Mouse (Mus musculus): Measurements from ENCODE around the gene Zmynd10. TPM values are rescaled to one million over a fixed set of nuclear protein-coding genes. Genes with fewer than 3 reads are reported as not detected.
A peak's percentile ranks its signal among the peaks of the same experiment; 100 is the strongest.

Zmynd10 gene
- total RNA-seq, 2 experiments from 2014 or later, result not detected

- no peak for ATAC-seq (ENCODE audit: poor library complexity, severe bottlenecking)
Observed at GRCm38 (mm10) chr9:107539940-107540339, 7.2 kb upstream of the Zmynd10 start.

- no peak for ATAC-seq (ENCODE audit: poor library complexity, severe bottlenecking)
Observed at GRCm38 (mm10) chr9:107540420-107540819, 6.7 kb upstream of the Zmynd10 start.

- ATAC-seq (ENCODE audit: poor library complexity, severe bottlenecking), result no peak
Observed at GRCm38 (mm10) chr9:107541005-107541404, 6.1 kb upstream of the Zmynd10 start.

- ATAC-seq (ENCODE audit: poor library complexity, severe bottlenecking), result peak; percentile 89
Observed at GRCm38 (mm10) chr9:107541474-107542351, 5.4 kb upstream of the Zmynd10 start, which contains the start of the genes Cyb561d2 and Nprl2. Gene Cyb561d2 (minus strand): TSS chr9:107542193. Gene Nprl2 (plus strand): TSS chr9:107542226.

- ATAC-seq (ENCODE audit: poor library complexity, severe bottlenecking), result 0 out of 2 replicates have a peak, but pooled peaks have one; percentile 2
Observed at GRCm38 (mm10) chr9:107542352-107542686, 4.8 kb upstream of the Zmynd10 start.

GRCm38 (mm10) chr9:107542721-107543120 lies 4.4 kb upstream of the Zmynd10 start:
- no peak for ATAC-seq (ENCODE audit: poor library complexity, severe bottlenecking)

GRCm38 (mm10) chr9:107543299-107543698 lies 3.8 kb upstream of the Zmynd10 start:
- no peak for ATAC-seq (ENCODE audit: poor library complexity, severe bottlenecking)

GRCm38 (mm10) chr9:107544196-107544700 lies 2.9 kb upstream of the Zmynd10 start:
- no peak for ATAC-seq (ENCODE audit: poor library complexity, severe bottlenecking)

- no peak for ATAC-seq (ENCODE audit: poor library complexity, severe bottlenecking)
Observed at GRCm38 (mm10) chr9:107544729-107545128, 2.4 kb upstream of the Zmynd10 start.

- ATAC-seq (ENCODE audit: poor library complexity, severe bottlenecking), result no peak
Observed at GRCm38 (mm10) chr9:107545199-107545598, 1.9 kb upstream of the Zmynd10 start.

- ATAC-seq (ENCODE audit: poor library complexity, severe bottlenecking), result peak; percentile 19; the same call in 1 of the 2 replicates
Observed at GRCm38 (mm10) chr9:107545602-107546001, 1.5 kb upstream of the Zmynd10 start.

- 0 out of 2 replicates have a peak, but pooled peaks have one; percentile 3 for ATAC-seq (ENCODE audit: poor library complexity, severe bottlenecking)
Observed at GRCm38 (mm10) chr9:107547957-107548356, 859 bp downstream of the Zmynd10 start.

- no peak for ATAC-seq (ENCODE audit: poor library complexity, severe bottlenecking)
Observed at GRCm38 (mm10) chr9:107548820-107549219, 1.7 kb downstream of the Zmynd10 start.

- ATAC-seq (ENCODE audit: poor library complexity, severe bottlenecking), result no peak
Observed at GRCm38 (mm10) chr9:107549297-107550074, 2.4 kb downstream of the Zmynd10 start.

- no peak for ATAC-seq (ENCODE audit: poor library complexity, severe bottlenecking)
Observed at GRCm38 (mm10) chr9:107550491-107551116, 3.5 kb downstream of the Zmynd10 start.

- ATAC-seq (ENCODE audit: poor library complexity, severe bottlenecking), result peak; percentile 25
Observed at GRCm38 (mm10) chr9:107551117-107551889, 4.2 kb downstream of the Zmynd10 start, which contains the start of gene Rassf1. Gene Rassf1 (plus strand): TSS chr9:107551555.

GRCm38 (mm10) chr9:107551890-107552355 lies 4.8 kb downstream of the Zmynd10 start:
- ATAC-seq (ENCODE audit: poor library complexity, severe bottlenecking), result no peak

GRCm38 (mm10) chr9:107552690-107553393 lies 5.7 kb downstream of the Zmynd10 start:
- no peak for ATAC-seq (ENCODE audit: poor library complexity, severe bottlenecking)
